13 mouse cellular contexts compared by ENCODE assay signal in genomic region chr13:115209402-115210192, GRCm38 (mm10).
"Had no signal": no experiment of that assay in that cellular context is flagged by ENCODE, and none has a peak within 500 bp of the region (broad histone marks: within the 10 kb centered on the region; RNA-seq: fewer than 3 reads in every experiment).

No protein-coding gene starts in this region.

- DNase-seq: kidney, adult 11 months; kidney, adult 8-10 months; kidney, postnatal 10 days; kidney, postnatal 36 days; lung, embryonic 14.5 days; retina, postnatal 1 day; right cerebral cortex, postnatal 25 days; thymus, adult 18-20 months; thymus, postnatal 36 days had no signal

- ATAC-seq: intestine, embryonic 15.5 days; liver, embryonic 12.5 days; lung, postnatal 0 days; midbrain, embryonic 15.5 days had no signal
